Mouse (Mus musculus) lung, postnatal 25 days (tissue): ENCODE measurements around the gene Cyb5d1.

ENCODE experiments used
- DNase-seq: peaks from one replicate; pipeline ENCODE4 v3.0.0; 2022; ENCODE audit warnings: low spot score

The Cyb5d1 gene

GRCm38 (mm10) chr11:69357690-69358089 is 37.7 kb downstream of the Cyb5d1 start:
- no peak for DNase-seq

GRCm38 (mm10) chr11:69356544-69356943 is 38.9 kb downstream of the Cyb5d1 start:
- no peak for DNase-seq

- DNase-seq: no peak
Measured at GRCm38 (mm10) chr11:69346441-69346840, 49.0 kb downstream of the Cyb5d1 start.
